Mouse (Mus musculus) embryonic facial prominence, embryonic 15.5 days (tissue): ENCODE measurements around the gene St7. TPM values are rescaled to one million over a fixed set of nuclear protein-coding genes. Genes with fewer than 3 reads are reported as not detected.

Experiments used
- polyA plus RNA-seq: library from polyadenylated mRNA; unstranded; fragments of >200 nt; fragmentation: Nextera tagmentation; extraction: Ambion mirVana; gene quantifications from 2 replicates; pipeline ENCODE4 v1.2.1, GENCODE M21; 2015

St7 gene
- polyA plus RNA-seq, 1 experiment from 2014 or later = 29.5 TPM

Other genes starting within 250 kb of the St7 start
- 6.2 and 7.2 TPM in 2 replicates for gene Met, start 229.1 kb upstream of the St7 start, polyA plus RNA-seq
- gene Capza2, start 56.7 kb upstream of the St7 start, polyA plus RNA-seq = 193 and 194 TPM in 2 replicates